Mouse (Mus musculus) retina, postnatal 7 days (tissue): ENCODE data around the gene Tcp11l1.

Source experiments
- DNase-seq: peaks from one replicate; pipeline ENCODE4 v3.0.0-alpha.2; 2012; ENCODE audit warnings: low read depth, low spot score

Tcp11l1 gene

GRCm38 (mm10) chr2:104712486-104712809, 479 bp upstream of the Tcp11l1 start:
- no peak for DNase-seq

GRCm38 (mm10) chr2:104710670-104711370, 1.1 kb downstream of the Tcp11l1 start:
- DNase-seq, result no peak

GRCm38 (mm10) chr2:104709786-104710337, 2.1 kb downstream of the Tcp11l1 start:
- no peak for DNase-seq

GRCm38 (mm10) chr2:104704355-104704754, 7.6 kb downstream of the Tcp11l1 start:
- no peak for DNase-seq

GRCm38 (mm10) chr2:104703158-104703557, 8.8 kb downstream of the Tcp11l1 start:
- no peak for DNase-seq

- DNase-seq, result no peak
These were observed 12.3 kb downstream of the Tcp11l1 start for GRCm38 (mm10) chr2:104699659-104700058.

- DNase-seq, result no peak
These were observed 19.4 kb downstream of the Tcp11l1 start for GRCm38 (mm10) chr2:104692551-104692950.

- no peak for DNase-seq
These were observed 21.2 kb downstream of the Tcp11l1 start for GRCm38 (mm10) chr2:104690720-104691119.

- DNase-seq, result no peak
These were observed 23.2 kb downstream of the Tcp11l1 start for GRCm38 (mm10) chr2:104688724-104689123.

GRCm38 (mm10) chr2:104688321-104688720, 23.6 kb downstream of the Tcp11l1 start:
- no peak for DNase-seq

GRCm38 (mm10) chr2:104687261-104687660, 24.7 kb downstream of the Tcp11l1 start:
- DNase-seq, result no peak

- peak; percentile 75 for DNase-seq
These were observed 26.6 kb downstream of the Tcp11l1 start for GRCm38 (mm10) chr2:104685418-104685817.

- DNase-seq, result no peak
These were observed 27.2 kb downstream of the Tcp11l1 start for GRCm38 (mm10) chr2:104684771-104685170.

- DNase-seq, result no peak
These were observed 34.6 kb downstream of the Tcp11l1 start for GRCm38 (mm10) chr2:104677326-104677725.

- no peak for DNase-seq
These were observed 40.2 kb downstream of the Tcp11l1 start for GRCm38 (mm10) chr2:104671724-104672123.

GRCm38 (mm10) chr2:104669122-104669804, 42.7 kb downstream of the Tcp11l1 start:
- no peak for DNase-seq

- no peak for DNase-seq
These were observed 48.4 kb downstream of the Tcp11l1 start for GRCm38 (mm10) chr2:104663372-104664100.

- no peak for DNase-seq
These were observed 53.3 kb downstream of the Tcp11l1 start for GRCm38 (mm10) chr2:104658659-104659058.

GRCm38 (mm10) chr2:104615985-104616711, 95.8 kb downstream of the Tcp11l1 start:
- no peak for DNase-seq

- no peak for DNase-seq
These were observed 97.2 kb downstream of the Tcp11l1 start for GRCm38 (mm10) chr2:104614786-104615185.
